ENCODE assay signal across 8 mouse cellular contexts in genomic region chr11:54027131-54028043, GRCm38 (mm10). TPM values are rescaled to one million over a fixed set of nuclear protein-coding genes. Genes with fewer than 3 reads are reported as not detected.
DNase-seq lines count a peak whose midpoint lies in the region; ATAC-seq and TF ChIP-seq lines count a peak whose summit lies in the region.

No protein-coding gene starts in this region.

- no peak for TF ChIP-seq POLR2A in thymus, adult 2 months (IDR thresholded peaks at IDR 0.05; ENCODE audit: control insufficient read depth, extremely low read depth, insufficient read depth, low read length, poor library complexity)

- ATAC-seq in frontal cortex, adult (ENCODE audit: low TSS enrichment) = 0 out of 2 replicates have a peak, but pooled peaks have one; percentile 15
- ATAC-seq in hindbrain, embryonic 16.5 days = peak; percentile 57
- ATAC-seq in midbrain, embryonic 13.5 days = peak; percentile 68

- H3K4me3 ChIP-seq in thymus, adult 2 months (ENCODE audit: control insufficient read depth, insufficient read depth, low read length) = peak overlapping the region; percentile 31
- peak overlapping the region; percentile 59 for H3K4me3 ChIP-seq in hindbrain, embryonic 16.5 days (ENCODE audit: low read length)
- peak overlapping the region; percentile 58 for H3K4me3 ChIP-seq in midbrain, embryonic 13.5 days (replicated peaks)

- DNase-seq in frontal cortex, postnatal 14 days (ENCODE audit: low spot score in 2 of 2) = no peak
- DNase-seq in thymus, adult 2 months = no peak
- DNase-seq in thymus, postnatal 36 days = no peak
- no peak for DNase-seq in right cerebral cortex, adult 18-20 months
- no peak for DNase-seq in embryo, embryonic 9.5 days (ENCODE audit: extremely low spot score)

- no peaks in the 10 kb centered on the region for H3K9me3 ChIP-seq in hindbrain, embryonic 16.5 days (ENCODE audit: control insufficient read depth, low read length)
- no peaks in the 10 kb centered on the region for H3K9me3 ChIP-seq in midbrain, embryonic 13.5 days

- WGBS in thymus, adult 2 months = 53% methylated on average over 31 of the region's 31 CpGs
- 20% methylated on average over 28 of the region's 31 CpGs for WGBS in hindbrain, embryonic 16.5 days
- 16% methylated on average over 31 of the region's 31 CpGs for WGBS in midbrain, embryonic 13.5 days

- peak overlapping the region; percentile 83 for H3K9ac ChIP-seq in hindbrain, embryonic 16.5 days (ENCODE audit: low read depth, low read length)
- H3K9ac ChIP-seq in midbrain, embryonic 13.5 days (replicated peaks) = peak overlapping the region; percentile 75

- H3K4me2 ChIP-seq in hindbrain, embryonic 16.5 days (ENCODE audit: low read length) = peak overlapping the region; percentile 96
- peak overlapping the region; percentile 98 for H3K4me2 ChIP-seq in midbrain, embryonic 13.5 days (replicated peaks)

- H3K36me3 ChIP-seq in thymus, adult 2 months (ENCODE audit: control insufficient read depth, insufficient read depth, low read length) = no peaks in the 10 kb centered on the region
- H3K36me3 ChIP-seq in hindbrain, embryonic 16.5 days (ENCODE audit: control insufficient read depth, insufficient read depth, low read length) = no peaks in the 10 kb centered on the region
- no peaks in the 10 kb centered on the region for H3K36me3 ChIP-seq in midbrain, embryonic 13.5 days

- no peak for TF ChIP-seq CTCF in thymus, adult 2 months (IDR thresholded peaks at IDR 0.05; ENCODE audit: borderline replicate concordance, control insufficient read depth, extremely low read depth, insufficient read depth, low read length, poor library complexity)

- H3K27me3 ChIP-seq in thymus, adult 2 months (ENCODE audit: control insufficient read depth, insufficient read depth, low read length) = peaks cover 8% of the 10 kb centered on the region; the same call in 1 of the 2 replicates
- no peaks in the 10 kb centered on the region for H3K27me3 ChIP-seq in hindbrain, embryonic 16.5 days (replicated peaks; ENCODE audit: control insufficient read depth, insufficient read depth, low read length)
- peaks cover 43% of the 10 kb centered on the region for H3K27me3 ChIP-seq in midbrain, embryonic 13.5 days

- peaks cover 11% of the 10 kb centered on the region; the same call in 1 of the 2 replicates for H3K4me1 ChIP-seq in thymus, adult 2 months (replicated peaks; ENCODE audit: control insufficient read depth, insufficient read depth, low read length)
- peaks cover 12% of the 10 kb centered on the region for H3K4me1 ChIP-seq in hindbrain, embryonic 16.5 days (ENCODE audit: control insufficient read depth, insufficient read depth, low read depth, low read length)
- H3K4me1 ChIP-seq in midbrain, embryonic 13.5 days (replicated peaks) = peaks cover 16% of the 10 kb centered on the region

- no peak overlapping the region for H3K27ac ChIP-seq in thymus, adult 2 months (ENCODE audit: control insufficient read depth, insufficient read depth, low read length)
- peak overlapping the region; percentile 31; the same call in 1 of the 2 replicates for H3K27ac ChIP-seq in hindbrain, embryonic 16.5 days (ENCODE audit: low read depth, low read length)
- no peak overlapping the region for H3K27ac ChIP-seq in midbrain, embryonic 13.5 days

RNA-seq across cellular contexts. Expression of gene Slc22a4, which starts 0.5 kb away (rescaled TPM):
- 1.2 and 1.6 TPM in 2 replicates for polyA plus RNA-seq in thymus, adult 2 months (2012; rRNA removed)
- 4.9 and 7.2 TPM in 2 replicates for polyA plus RNA-seq in hindbrain, embryonic 16.5 days (2015; fragmentation: Nextera tagmentation; extraction: Ambion mirVana)
- 1.0 and 1.3 TPM in 2 replicates for polyA plus RNA-seq in midbrain, embryonic 13.5 days (2015; fragmentation: Nextera tagmentation; extraction: Ambion mirVana)

RNA-seq across cellular contexts. Expression of gene Pdlim4, which starts 41.4 kb away (rescaled TPM):
- polyA plus RNA-seq in thymus, adult 2 months (2012; rRNA removed) = 51.8 and 62.0 TPM in 2 replicates
- polyA plus RNA-seq in hindbrain, embryonic 16.5 days (2015; fragmentation: Nextera tagmentation; extraction: Ambion mirVana) = 37.4 and 38.4 TPM in 2 replicates
- polyA plus RNA-seq in midbrain, embryonic 13.5 days (2015; fragmentation: Nextera tagmentation; extraction: Ambion mirVana) = 23.0 and 23.7 TPM in 2 replicates

RNA-seq across cellular contexts. Expression of gene Slc22a21, which starts 47.3 kb away (rescaled TPM):
- polyA plus RNA-seq in thymus, adult 2 months (2012; rRNA removed) = 0.87 and 1.3 TPM in 2 replicates
- 4.0 and 5.1 TPM in 2 replicates for polyA plus RNA-seq in hindbrain, embryonic 16.5 days (2015; fragmentation: Nextera tagmentation; extraction: Ambion mirVana)
- polyA plus RNA-seq in midbrain, embryonic 13.5 days (2015; fragmentation: Nextera tagmentation; extraction: Ambion mirVana) = 1.7 and 1.8 TPM in 2 replicates

Comparison
In these comparisons a context has a peak if more than half of its experiments do, and no peak if none do; other contexts are left out.
1. ATAC-seq: peak in every context shown above with its lines; median percentile 68 in midbrain, embryonic 13.5 days; 57 in hindbrain, embryonic 16.5 days; 15 in frontal cortex, adult.